8 mouse cellular contexts compared by ENCODE assay signal in the genomic region with DNA sequence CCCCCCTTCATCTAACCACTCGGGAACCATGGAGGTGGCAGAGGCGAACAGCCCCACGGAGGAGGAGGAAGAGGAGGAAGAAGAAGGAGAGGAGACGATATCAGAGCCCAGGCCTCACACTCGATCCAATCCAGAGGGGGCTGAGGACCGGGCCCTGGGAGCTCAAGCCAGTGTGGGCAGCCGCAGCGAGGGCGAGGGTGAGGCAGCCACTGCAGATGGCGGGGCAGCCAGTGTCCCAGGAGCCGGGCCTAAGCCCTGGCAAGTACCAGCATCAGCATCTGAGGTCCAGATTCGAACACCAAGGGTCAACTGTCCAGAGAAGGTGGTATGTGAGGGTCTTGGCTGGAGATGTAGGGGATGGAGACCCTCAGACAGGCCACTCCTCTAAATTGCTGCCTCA. TPM values are rescaled to one million over a fixed set of nuclear protein-coding genes. Genes with fewer than 3 reads are reported as not detected.
DNase-seq lines count a peak whose midpoint lies in the region; ATAC-seq and TF ChIP-seq lines count a peak whose summit lies in the region.

No protein-coding gene starts in this region.

- no peak for TF ChIP-seq CTCF in intestine, postnatal 0 days (IDR thresholded peaks at IDR 0.05; ENCODE audit: low read depth)
- no peak for TF ChIP-seq CTCF in small intestine, adult 2 months (IDR thresholded peaks at IDR 0.05; ENCODE audit: extremely low read depth, insufficient read length, insufficient replicate concordance, low read depth, low read length)

- peak; percentile 36 for DNase-seq in cerebellum, adult 11 months
- no peak for DNase-seq in cerebellum, postnatal 4 days (ENCODE audit: low spot score in 2 of 2)
- DNase-seq in ovary, postnatal 36 days (ENCODE audit: low spot score): peak; percentile 3
- no peak for DNase-seq in ovary, postnatal 10 days (ENCODE audit: low spot score)
- DNase-seq in gastrocnemius, postnatal 10 days: no peak
- no peak for DNase-seq in right cerebral cortex, postnatal 4 days

- no peaks in the 10 kb centered on the region for H3K9me3 ChIP-seq in intestine, postnatal 0 days (ENCODE audit: control insufficient read depth)

- WGBS in intestine, postnatal 0 days: 80% methylated on average over 12 of the region's 12 CpGs
- WGBS in small intestine, adult 2 months: 84% methylated on average over 12 of the region's 12 CpGs

- no peaks in the 10 kb centered on the region for H3K27me3 ChIP-seq in intestine, postnatal 0 days (replicated peaks; ENCODE audit: control insufficient read depth, insufficient read depth, low read length)
- no peaks in the 10 kb centered on the region for H3K27me3 ChIP-seq in small intestine, adult 2 months (ENCODE audit: control insufficient read depth, insufficient read depth, low read length)

- ATAC-seq in intestine, postnatal 0 days: no peak

- H3K4me1 ChIP-seq in intestine, postnatal 0 days (replicated peaks; ENCODE audit: control insufficient read depth, insufficient read depth, low read length): 0 out of 2 replicates have a peak, but pooled peaks cover 5% of the 10 kb centered on the region
- peaks cover 11% of the 10 kb centered on the region for H3K4me1 ChIP-seq in small intestine, adult 2 months (ENCODE audit: control insufficient read depth, insufficient read depth, insufficient read length, low read length)

- TF ChIP-seq POLR2A in small intestine, adult 2 months (IDR thresholded peaks at IDR 0.05; ENCODE audit: low read depth, low read length): no peak

- H3K36me3 ChIP-seq in intestine, postnatal 0 days (ENCODE audit: control insufficient read depth, insufficient read depth): peaks cover 17% of the 10 kb centered on the region
- peaks cover 12% of the 10 kb centered on the region for H3K36me3 ChIP-seq in small intestine, adult 2 months (ENCODE audit: control insufficient read depth, insufficient read depth, low read length)

- no peak overlapping the region for H3K27ac ChIP-seq in intestine, postnatal 0 days (ENCODE audit: low read depth, low read length)
- H3K27ac ChIP-seq in small intestine, adult 2 months (ENCODE audit: insufficient read depth, low read depth, low read length): no peak overlapping the region

- no peak overlapping the region for H3K9ac ChIP-seq in intestine, postnatal 0 days (ENCODE audit: low read depth, low read length)

- peak overlapping the region; percentile 63; the same call in 1 of the 2 replicates for H3K4me3 ChIP-seq in intestine, postnatal 0 days (ENCODE audit: low read depth, low read length)
- peak overlapping the region; percentile 11 for H3K4me3 ChIP-seq in small intestine, adult 2 months (ENCODE audit: low read depth, low read length)

- H3K4me2 ChIP-seq in intestine, postnatal 0 days (replicated peaks; ENCODE audit: low read depth): peak overlapping the region; percentile 73

RNA-seq across cellular contexts. Expression of a gene that starts 1.0 kb away (rescaled TPM):
- 66.8 and 68.6 TPM in 2 replicates for polyA plus RNA-seq in intestine, postnatal 0 days (2015; fragmentation: Nextera tagmentation; extraction: Ambion mirVana)
- polyA plus RNA-seq in small intestine, adult 2 months (2012; rRNA removed): 64.5 and 119 TPM in 2 replicates
- total RNA-seq in gastrocnemius, postnatal 10 days (2021): 10 to 100 TPM; 68.5 to 70.4 TPM

RNA-seq across cellular contexts. Expression of a gene that starts 2.1 kb away (rescaled TPM):
- 4.1 and 4.9 TPM in 2 replicates for polyA plus RNA-seq in intestine, postnatal 0 days (2015; fragmentation: Nextera tagmentation; extraction: Ambion mirVana)
- 5.8 and 7.8 TPM in 2 replicates for polyA plus RNA-seq in small intestine, adult 2 months (2012; rRNA removed)
- total RNA-seq in gastrocnemius, postnatal 10 days (2021): 10 to 100 TPM; 11.7 to 18.1 TPM

RNA-seq across cellular contexts. Expression of a gene that starts 8.1 kb away (rescaled TPM):
- polyA plus RNA-seq in intestine, postnatal 0 days (2015; fragmentation: Nextera tagmentation; extraction: Ambion mirVana): 2.8 and 4.4 TPM in 2 replicates
- polyA plus RNA-seq in small intestine, adult 2 months (2012; rRNA removed): 12.6 and 13.8 TPM in 2 replicates
- 1 to 10 TPM; 1.7 to 2.1 TPM for total RNA-seq in gastrocnemius, postnatal 10 days (2021)

RNA-seq across cellular contexts. Expression of a gene that starts 15.9 kb away (rescaled TPM):
- polyA plus RNA-seq in intestine, postnatal 0 days (2015; fragmentation: Nextera tagmentation; extraction: Ambion mirVana): 58.3 and 58.5 TPM in 2 replicates
- polyA plus RNA-seq in small intestine, adult 2 months (2012; rRNA removed): 233 and 448 TPM in 2 replicates
- 10 to 100 TPM; 23.2 to 29.7 TPM for total RNA-seq in gastrocnemius, postnatal 10 days (2021)

RNA-seq across cellular contexts. Expression of a gene that starts 26.6 kb away (rescaled TPM):
- polyA plus RNA-seq in intestine, postnatal 0 days (2015; fragmentation: Nextera tagmentation; extraction: Ambion mirVana): 20.0 and 20.5 TPM in 2 replicates
- 19.7 and 70.3 TPM in 2 replicates for polyA plus RNA-seq in small intestine, adult 2 months (2012; rRNA removed)
- 1 to 10 TPM; 7.4 to 8.1 TPM for total RNA-seq in gastrocnemius, postnatal 10 days (2021)

Comparison
In these comparisons a context has a peak if more than half of its experiments do, and no peak if none do; other contexts are left out.
1. DNase-seq: peak in cerebellum, adult 11 months (single experiment) and ovary, postnatal 36 days (single experiment); none in cerebellum, postnatal 4 days (0 of 2), ovary, postnatal 10 days (single experiment), gastrocnemius, postnatal 10 days (single experiment) and right cerebral cortex, postnatal 4 days (single experiment).